Mouse (Mus musculus): ENCODE results near the gene Eif3i.

Gene Eif3i

DNA sequence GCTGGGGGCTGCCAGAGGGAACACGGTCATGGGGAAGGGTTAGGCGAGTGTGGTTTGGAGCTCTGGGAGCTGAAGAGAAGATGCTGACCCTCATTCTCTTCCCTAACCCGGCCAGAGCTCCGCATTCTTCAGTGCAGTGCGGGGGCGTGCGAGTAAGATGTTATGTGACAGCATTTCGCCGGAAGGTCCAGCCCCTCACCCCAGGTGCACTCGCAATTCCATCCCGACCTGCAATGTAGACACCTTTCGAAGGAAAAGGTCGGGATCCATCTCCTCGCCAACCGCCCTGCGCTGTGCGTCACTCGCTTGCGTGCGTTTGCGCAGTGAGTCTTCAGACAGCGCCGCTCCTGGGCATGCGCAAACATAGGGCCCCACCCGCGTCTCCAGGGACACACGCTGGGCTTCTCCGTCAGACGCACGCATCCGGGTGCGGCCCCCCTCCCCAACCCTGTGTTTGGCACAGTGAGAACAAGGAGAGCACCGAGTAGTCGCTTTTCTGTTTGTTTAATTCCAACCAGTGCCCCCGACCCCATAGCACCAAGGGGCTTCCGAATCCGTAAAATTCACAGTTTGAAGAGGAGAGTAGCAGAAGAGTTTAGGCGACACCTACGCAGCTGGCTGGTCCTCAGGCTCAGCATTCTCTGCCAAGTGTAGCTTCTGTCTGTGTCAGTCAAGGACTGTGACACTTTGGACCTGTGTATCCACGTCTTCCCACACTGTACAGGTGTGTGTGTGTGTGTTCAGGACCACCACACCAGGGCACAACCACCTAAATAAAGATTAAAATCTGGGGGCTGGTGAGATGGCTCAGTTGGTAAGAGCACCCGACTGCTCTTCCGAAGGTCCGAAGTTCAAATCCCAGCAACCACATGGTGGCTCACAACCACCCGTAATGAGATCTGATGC, 18.6 kb upstream of the Eif3i start, which contains the start of gene Iqcc:
TSS of gene Iqcc (minus strand) at position 314 of the 906 bp plus-strand sequence.
- DNase-seq (ENCODE audit: low read depth), result peak; percentile 96

DNA sequence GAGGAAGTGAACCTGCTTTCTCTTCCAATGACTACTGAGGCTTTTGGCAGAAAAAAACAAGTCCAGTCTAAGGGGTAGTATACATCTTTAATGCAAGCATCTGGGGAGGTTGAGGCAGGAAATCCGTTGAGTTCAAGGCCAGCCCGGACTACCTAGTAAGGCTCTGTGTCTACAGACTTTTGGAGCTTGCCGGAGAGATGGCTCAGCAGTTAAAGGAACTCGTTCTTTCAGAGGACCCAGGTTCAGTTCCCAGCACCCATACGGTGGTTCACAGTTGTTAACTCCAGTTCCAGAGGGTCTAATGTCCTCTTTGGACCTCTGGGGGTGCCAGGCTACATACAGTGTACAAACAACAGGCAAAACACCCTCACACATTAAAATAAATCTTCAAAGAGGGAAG, 17.6 kb upstream of the Eif3i start:
- no peak for DNase-seq (ENCODE audit: low read depth)

DNA sequence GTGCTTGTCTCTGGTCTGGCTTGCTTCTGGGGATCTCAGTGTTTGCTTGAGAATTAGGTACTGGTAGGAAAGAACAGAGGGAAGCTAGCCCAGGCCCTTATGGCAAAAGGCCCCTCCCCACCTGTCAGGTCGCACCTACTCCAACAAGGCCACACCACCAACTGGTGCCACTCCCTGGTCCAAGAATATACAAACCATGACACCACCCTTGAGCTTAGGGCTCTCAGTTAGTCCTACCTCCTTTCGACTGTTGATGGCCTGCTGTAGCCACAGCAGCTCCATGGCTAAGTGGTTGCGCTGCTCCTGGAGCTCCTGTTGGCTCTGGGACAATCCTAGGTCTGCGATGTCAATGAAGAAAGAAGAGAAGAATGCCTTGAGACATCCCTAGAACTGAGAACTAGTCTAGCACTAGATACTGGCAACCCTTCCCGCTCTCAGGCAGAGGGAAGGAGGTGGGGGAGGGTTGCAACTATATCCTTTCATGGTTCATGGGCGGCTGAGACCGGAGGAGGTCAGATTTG, 16.7 kb upstream of the Eif3i start:
- no peak for DNase-seq (ENCODE audit: low read depth)

DNA sequence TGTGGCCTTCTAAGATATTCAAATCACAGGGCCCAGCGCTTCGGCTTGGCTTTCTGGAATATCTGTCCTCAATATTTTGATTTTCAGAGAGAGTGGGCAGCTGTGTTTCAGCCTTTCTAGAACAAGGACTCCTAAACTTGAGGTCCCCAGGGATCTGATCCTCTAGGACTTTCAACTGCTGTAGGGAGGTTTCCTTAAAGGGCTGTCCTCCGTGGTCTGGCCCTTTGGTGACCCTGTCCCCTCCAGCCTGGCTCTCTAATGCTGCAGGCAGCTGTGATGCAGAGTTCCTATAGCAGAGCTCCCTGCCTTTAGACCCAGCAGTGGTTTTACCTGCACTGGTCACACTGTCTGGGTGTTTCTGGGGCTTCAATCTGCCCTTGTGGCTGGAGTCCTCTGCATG, 16.2 kb upstream of the Eif3i start:
- DNase-seq (ENCODE audit: low read depth), result no peak

DNA sequence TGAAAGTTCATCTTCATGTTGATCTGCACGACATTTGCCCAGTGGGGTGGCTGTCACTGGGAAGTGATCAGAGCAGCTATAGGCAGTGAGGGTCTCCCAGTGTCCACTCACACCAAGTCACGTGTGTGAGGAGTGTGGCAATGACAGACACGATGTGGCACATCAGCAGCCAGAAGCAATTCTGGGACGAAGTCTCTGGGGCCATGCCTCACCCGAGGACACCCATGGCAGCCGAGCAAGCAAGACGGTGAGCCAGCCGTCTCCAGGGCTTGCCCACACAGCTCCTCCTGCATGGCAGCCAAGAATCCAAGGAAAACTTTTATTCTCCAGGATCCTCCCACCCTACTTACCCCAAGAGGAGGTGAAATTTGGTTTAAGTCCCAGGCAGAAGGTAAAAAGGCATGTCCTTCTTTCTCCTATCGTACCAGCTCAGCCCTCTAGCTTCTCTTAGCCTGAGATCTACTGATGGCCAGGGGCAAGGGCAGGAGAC, 15.4 kb upstream of the Eif3i start:
- no peak for DNase-seq (ENCODE audit: low read depth)

DNA sequence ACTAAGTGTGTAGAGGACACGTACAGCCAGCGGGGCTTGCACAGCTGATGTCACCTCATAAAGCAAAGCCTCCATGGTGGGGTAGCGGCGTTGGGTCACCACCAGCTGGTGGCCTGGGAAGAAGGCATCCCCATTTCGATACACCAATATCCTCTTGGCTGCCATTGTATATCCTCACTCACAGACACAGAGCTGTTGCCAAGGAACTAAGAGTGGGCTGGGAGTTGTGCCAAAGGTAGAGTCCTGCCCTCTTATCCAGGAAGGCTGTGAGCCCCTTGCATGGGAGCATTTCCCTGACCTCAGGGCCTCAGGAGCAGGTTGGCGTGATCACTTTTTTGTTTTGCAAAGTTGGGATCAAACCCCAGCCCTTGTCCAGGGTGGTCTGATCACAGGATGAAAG, 13.6 kb upstream of the Eif3i start, which contains the start of gene Dcdc2b:
TSS of gene Dcdc2b (minus strand) at position 165 of the 400 bp plus-strand sequence.
- no peak for DNase-seq (ENCODE audit: low read depth)

DNA sequence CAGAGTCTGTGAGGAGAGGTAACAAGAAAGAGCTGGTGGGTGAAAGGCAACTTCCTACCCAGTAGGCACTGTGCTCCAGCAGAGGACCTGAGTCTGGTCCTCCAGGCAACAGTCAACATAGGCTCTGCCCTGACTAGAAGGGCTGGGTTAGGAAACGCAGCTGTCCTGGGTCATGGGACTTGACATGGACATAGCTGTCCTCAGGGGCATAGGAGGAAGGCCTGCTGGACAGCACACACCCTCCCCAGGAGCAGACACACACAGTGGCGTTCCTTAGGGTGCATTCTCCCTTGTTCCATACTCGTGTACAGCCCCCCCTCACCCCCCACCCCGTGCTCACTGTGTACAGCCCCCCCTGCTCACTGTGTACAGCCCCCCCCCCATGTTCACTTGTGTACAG, 10.0 kb upstream of the Eif3i start:
- DNase-seq (ENCODE audit: low read depth), result no peak

DNA sequence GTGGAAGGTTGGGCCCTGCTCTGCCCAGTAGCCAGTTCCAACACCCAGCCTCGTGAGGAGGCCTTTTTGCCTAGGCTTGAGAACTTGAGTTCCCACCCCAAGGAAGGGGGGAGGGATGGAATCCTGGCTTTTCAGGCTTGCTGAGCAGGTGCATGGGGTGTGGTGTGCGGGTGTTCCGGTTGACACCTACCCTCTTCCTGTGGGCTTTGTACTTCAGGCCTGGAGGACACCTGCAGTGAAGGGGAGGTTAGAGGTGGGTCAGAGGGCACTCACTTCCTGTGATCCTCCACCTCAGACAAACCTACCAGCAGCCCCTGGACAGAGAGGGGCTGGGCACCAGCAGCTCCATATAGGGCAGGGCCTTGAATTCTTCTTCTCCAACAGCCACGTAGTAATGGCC, 9.6 kb upstream of the Eif3i start:
- peak; percentile 61 for DNase-seq (ENCODE audit: low read depth)

DNA sequence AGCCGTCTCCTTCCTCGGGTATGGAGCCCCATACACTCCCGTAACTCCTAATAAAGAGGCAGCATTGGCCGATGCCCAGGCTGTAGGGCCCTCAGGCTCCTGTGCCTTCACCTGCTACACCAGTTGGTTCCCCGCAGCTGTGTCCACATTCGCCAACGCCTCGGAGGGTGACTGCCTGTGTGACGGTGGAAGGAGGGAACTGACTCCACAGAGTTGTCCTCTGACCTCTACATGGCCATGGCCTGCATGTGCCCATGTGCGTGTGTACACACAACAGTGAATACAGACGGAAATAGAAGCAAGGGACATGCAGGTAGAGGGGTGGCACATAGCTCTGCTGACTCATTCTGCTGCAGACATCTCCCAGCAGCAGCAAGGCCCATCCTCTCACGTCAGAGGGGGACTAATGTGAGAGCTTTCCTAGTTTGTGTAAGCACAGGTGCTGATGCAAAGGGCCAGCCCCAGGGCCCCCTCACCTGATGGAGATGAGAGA, 8.7 kb upstream of the Eif3i start:
- no peak for DNase-seq (ENCODE audit: low read depth)

DNA sequence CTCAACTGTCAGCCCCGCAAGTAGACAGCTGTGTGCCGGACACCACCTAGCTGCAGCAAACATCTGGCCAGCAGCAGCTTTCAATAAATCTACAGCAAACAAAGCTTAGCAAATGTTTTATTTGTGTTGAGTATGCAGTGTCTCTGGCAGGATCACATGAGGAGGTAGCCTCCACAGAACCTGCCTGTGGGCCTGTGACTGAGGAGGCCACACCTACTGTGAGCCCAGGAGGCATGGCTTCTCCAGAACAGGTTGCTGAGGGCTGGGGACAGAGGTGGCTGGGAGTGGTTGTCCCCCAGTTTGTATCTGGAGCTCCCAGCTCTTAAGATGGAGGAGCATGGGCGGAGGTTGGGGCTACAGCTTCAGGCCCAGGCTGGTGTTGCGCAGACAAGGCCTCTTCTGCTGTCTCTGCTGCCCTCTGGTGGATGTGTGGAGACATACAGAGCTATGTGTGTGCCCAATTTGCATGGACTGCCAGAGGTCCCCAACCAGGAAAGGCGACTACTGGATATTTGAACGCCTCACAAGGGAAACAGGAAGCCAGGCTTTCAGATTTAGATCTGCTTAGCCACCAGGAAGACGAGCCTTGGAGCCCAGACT, 8.1 kb upstream of the Eif3i start:
- DNase-seq (ENCODE audit: low read depth), result peak; percentile 92

DNA sequence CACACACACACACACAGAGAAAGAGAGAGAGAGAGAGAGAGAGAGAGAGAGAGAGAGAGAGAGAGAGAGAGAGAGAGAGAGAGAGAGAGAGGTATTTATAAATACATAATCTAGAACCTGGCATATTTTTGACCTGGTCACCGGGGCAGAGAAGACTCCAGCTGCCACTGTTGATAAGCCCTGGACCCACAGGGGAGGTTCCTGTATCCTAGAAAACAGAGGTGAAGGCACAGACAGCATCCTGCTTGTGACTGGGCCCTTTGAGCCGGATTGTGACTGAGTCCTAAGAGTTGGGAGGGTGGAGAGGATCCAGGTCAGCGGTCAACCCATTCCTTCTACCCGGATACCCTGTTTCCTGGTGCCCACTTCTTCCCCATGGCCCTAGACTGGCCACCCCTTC, 11.6 kb downstream of the Eif3i start:
- DNase-seq (ENCODE audit: low read depth), result no peak

DNA sequence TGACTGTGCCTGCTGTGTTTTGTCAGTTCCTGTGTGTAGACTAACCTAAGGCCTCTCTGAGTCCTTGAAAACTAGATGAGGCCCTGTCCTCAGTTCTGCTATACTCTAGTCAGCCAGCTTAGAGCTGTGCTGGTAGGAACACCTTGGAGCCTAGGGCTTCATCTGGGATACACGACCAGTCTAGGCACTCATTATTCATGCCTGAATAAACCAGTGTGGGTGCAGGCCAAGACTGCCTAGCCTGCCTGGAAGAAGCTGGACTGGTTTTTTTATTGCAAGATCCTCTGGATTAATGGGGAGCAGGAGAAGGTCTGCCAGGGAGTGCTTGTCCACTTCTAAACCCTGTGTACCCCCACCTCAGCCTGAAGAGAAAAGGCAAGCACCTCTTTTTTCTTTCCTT, 13.5 kb downstream of the Eif3i start:
- DNase-seq (ENCODE audit: low read depth), result no peak

DNA sequence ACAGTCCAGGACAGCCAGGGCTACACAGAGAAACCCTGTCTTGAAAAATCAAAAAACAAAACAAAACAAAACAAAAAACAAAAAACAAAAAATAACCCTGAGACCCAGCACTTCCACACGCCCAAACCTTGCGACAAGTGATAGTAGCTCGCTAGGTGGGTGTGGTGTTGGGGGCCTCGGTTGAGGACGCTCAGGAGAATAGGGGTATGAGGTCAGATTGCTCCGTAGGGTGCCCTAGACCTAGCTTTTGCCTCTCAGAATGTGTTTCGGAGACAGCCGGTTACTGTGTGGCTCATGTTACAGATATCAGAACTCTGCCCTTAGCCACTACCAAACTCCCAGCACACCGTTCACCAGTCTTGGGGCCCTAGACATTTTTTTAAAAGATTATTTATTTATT, 14.7 kb downstream of the Eif3i start:
- DNase-seq (ENCODE audit: low read depth), result no peak

DNA sequence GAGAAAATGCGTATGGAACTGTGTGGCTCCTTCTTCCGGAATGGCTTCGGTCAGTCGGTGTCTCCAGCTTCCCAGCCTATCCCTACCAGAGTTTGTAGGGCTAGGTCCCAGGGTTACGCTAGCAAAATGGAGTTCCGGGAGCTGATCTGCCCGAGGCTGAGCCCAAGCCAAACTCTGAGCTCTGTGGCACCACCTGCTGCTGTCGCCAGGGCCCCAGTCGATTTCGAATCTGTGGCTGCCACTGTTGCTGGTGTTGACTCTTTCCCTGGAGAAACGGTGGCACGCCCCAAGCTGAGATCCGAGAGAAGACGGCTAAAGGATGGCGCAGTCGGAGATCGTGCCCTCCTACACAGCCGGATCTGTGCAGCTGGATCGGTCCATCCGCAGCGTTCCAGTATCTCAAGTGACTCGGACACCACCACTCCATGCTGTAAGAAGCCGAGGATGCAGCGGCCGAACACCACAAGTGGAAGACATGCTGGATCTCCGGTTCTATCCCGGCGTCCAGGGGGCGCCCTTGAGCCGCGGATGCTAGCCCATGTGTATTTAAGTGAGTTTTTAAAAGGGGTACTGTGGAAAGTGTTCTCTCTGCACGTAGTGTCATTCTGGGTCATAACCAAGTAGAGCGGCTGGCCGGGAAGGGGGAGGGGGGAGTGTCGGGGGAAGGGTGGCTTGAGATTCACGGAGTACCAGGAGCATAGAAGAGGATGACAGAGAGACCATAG, 15.4 kb downstream of the Eif3i start:
- DNase-seq (ENCODE audit: low read depth), result peak; percentile 94

DNA sequence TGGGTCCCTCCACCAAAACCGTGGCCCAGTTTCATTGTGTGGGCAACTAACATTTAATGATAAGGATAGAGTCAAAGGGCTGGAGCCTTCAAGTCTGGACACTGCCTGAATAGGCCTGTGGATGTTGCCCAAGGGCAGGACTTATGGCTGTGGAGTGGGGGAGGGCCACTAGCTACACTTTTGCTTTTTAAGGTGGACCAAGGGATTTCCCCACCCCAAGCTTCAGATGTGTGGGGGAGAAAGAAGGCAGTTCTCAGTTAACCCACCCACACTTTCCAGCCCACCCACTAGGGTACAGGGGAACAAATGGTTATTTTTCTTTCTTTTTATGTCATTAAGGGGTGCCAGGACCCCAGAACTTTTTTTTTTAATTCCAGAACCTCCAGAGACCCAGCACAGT, 16.1 kb downstream of the Eif3i start:
- DNase-seq (ENCODE audit: low read depth), result peak; percentile 37

DNA sequence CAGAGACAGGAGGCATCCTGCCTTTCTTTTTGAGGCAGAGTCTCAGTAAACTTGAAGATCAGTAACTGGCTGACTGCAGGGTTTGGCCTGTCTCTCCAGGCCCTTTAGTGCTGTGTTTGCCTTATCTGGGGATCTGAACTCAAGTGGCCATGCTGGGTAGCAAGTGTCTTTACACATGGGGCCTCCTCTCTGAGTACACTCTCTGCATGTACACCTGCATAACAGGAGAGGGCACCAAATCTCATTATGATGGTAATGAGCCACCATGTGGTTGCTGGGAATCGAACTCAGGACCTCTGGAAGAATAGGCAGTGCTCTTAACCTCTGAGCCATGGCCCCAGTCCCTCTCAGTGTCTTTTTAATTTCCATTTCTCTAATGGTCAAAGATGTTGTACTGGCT, 18.2 kb downstream of the Eif3i start:
- DNase-seq (ENCODE audit: low read depth), result no peak

DNA sequence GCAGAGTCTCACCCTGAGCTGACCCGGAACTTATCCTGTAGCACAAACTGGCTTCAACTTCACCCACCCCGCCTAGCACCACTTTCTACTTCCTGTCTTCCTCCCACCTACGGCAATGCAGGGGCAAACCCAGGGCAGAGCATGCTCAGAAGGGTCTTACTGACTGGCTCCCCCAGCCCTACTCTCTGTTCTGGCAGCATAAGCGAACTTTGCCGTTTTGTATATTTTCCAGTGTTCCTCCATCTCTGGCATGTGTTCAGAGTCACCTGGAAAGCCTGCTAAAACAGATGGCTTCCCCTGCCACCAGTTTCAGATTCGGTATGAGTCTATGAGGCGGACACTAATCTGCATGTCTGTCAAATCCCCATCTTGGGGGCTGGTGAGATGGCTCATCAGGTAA, 20.1 kb downstream of the Eif3i start:
- peak; percentile 56 for DNase-seq (ENCODE audit: low read depth)

DNA sequence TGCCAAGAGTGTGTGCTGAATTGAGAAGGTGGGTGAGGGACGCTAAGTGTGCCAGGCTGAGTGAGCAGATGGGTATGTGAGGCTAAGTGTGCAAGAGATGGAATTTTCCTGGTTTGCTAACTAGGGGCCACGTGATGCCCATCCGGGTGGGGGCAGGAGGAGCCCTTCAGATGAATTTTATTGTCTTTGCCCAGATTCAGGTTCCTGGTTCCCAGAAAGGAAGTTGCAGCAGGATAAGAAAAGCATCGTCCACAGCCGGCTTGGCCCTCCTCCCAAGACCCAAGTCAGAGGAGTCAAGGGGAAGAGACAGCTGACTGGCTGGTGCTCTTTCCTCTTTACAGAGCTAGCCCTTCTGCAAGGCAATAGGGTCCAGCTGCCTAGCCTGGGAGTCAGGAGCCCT, 22.0 kb downstream of the Eif3i start, which contains the start of gene Fam167b:
TSS of gene Fam167b (minus strand) at position 84 of the 400 bp plus-strand sequence.
- no peak for DNase-seq (ENCODE audit: low read depth)

DNA sequence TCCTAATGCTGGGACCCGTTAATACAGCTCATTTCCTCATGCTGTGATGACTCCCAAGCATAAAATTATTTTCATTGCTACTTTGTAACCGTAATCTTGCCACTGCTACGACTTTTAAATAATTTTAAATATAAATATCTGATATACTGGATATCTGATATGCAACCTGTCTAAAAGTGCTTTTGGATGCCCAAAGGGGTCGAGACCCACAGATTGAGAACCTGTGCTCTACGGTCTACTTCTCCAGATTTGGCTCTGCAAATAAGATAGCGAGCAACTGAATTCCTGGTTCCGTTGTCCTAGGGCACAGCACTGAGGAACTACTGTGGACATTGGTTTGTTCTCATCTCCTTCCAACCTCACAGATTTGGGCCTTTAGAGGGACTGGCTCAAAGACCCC, 22.8 kb downstream of the Eif3i start:
- DNase-seq (ENCODE audit: low read depth), result no peak

DNA sequence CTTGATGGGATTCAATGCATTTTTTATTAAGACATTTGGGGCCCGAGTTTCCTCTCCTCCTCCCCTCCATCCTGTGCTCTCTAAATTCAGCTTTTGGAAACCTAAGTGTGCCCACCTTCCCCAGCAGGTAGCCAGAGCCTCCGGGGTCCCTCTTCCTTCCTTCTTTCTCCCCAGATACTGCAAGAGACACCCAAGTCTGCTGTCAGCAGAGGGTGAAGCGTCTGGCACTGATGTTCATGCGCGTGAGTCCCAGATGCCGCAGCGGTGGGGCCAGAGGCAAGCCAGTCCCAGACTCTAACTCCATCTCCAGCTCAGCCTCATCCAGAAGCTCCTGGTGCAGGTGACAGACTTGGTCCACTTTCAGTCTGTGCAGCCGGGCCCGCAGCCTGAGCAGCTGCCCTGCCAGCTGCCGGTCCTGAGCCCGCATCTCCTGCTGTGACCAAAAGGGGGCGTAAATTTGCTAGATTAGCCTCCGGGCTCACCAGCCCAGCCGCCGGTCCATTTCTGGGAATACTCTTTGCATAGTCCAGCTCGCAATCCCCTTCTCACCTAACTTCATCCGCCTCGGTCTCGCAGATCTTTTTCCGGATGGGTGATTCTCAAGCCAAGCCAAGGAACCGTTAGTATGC, 23.5 kb downstream of the Eif3i start:
- DNase-seq (ENCODE audit: low read depth), result peak; percentile 79

DNA sequence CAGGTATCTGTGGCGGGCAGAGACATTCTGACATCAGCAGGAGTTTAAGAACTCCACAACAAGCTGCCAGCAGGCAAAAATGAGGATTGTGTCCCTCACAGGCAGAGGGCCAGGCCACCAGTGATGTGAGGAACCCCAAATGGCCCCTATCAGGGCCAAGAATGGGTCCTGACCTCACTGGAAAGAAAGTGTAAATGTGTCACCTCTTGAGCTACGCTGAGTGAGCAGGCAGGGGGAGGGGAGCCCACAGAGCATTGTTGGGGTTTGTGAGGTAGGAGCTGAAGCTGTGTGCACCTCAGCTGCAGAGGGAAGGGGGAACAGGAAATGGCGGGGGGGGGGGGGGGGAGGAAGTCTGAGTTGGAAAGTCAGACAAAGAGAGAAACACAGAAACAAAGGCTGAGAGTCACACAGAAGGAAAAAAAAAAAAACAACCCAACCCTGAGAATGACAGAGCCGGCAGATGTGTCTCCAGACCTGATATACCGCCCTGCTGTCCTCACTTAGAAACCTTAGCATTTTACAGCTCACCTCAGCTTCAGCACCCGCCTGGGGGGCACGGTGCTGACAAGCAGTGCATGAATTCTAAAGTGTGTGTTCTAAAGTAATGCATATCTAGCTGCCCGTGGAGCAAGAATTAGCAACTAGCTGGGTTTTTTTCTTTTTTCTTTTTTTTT, 25.1 kb downstream of the Eif3i start:
- peak; percentile 96 for DNase-seq (ENCODE audit: low read depth)

Measured in naive thymus-derived CD4-positive, alpha-beta T cell, adult 2 months (primary cell).